Mouse (Mus musculus) G1E (cell line): ENCODE measurements around the gene Jarid2.

ENCODE experiments used
- CTCF ChIP-seq: IDR thresholded peaks from 2 replicates; pipeline ENCODE4 v1.5.1; 2012; ENCODE audit warnings: low read depth, low read length, inconsistent platforms, mixed read lengths
- GATA1 ChIP-seq: IDR thresholded peaks from 2 replicates; pipeline ENCODE4 v1.6.1; 2012; ENCODE audit warnings: borderline replicate concordance, low read length, inconsistent platforms, mixed read lengths
- GATA2 ChIP-seq: IDR thresholded peaks from 2 replicates; pipeline ENCODE4 v1.6.1; 2012; ENCODE audit warnings: low read depth, low read length, inconsistent platforms, borderline replicate concordance
- TAL1 ChIP-seq: conservative IDR thresholded peaks from 2 replicates; pipeline ENCODE4 v1.6.1; 2012; ENCODE audit warnings: low read depth, low read length, inconsistent platforms, mixed read lengths

- no peak for TF ChIP-seq CTCF
- no peak for TF ChIP-seq TAL1
- TF ChIP-seq GATA1, result no peak
- no peak for TF ChIP-seq GATA2
Observed at GRCm38 (mm10) chr13:44913560-44913959, 184.3 kb downstream of the Jarid2 start.
